Mouse (Mus musculus) limb, embryonic 12.5 days (tissue): ENCODE data around the gene Kcnk5. TPM values are rescaled to one million over a fixed set of nuclear protein-coding genes. Genes with fewer than 3 reads are reported as not detected.

Experiments
- ATAC-seq: fragments of 200-750 bp; cut with Nextera tagmentation; 2 replicates; pipeline ENCODE4 v1.8.0; 2017; ENCODE audit warnings: low read depth, moderate TSS enrichment; ENCODE audit not compliant: insufficient number of reproducible peaks, insufficient read depth, low FRiP score, low TSS enrichment
- H3K27ac ChIP-seq: fragments of 300-500 bp; sonication (generic); 2 replicates; pipeline ENCODE4 v1.5.1; 2016; ENCODE audit warnings: mild to moderate bottlenecking, moderate library complexity
- H3K27me3 ChIP-seq: fragments of 300-500 bp; sonication (generic); 2 replicates; pipeline ENCODE4 v1.6.1; 2016; ENCODE audit warnings: mild to moderate bottlenecking, moderate library complexity
- H3K36me3 ChIP-seq: fragments of 300-500 bp; sonication (generic); 2 replicates; pipeline ENCODE4 v1.6.1; 2016; ENCODE audit warnings: mild to moderate bottlenecking, moderate library complexity
- H3K4me1 ChIP-seq: fragments of 300-500 bp; sonication (generic); replicated peaks from 2 replicates; pipeline ENCODE4 v1.6.1; 2016
- H3K4me2 ChIP-seq: fragments of 300-500 bp; sonication (generic); 2 replicates; pipeline ENCODE4 v1.6.1; 2016; ENCODE audit warnings: mild to moderate bottlenecking, moderate library complexity
- H3K4me3 ChIP-seq: fragments of 300-500 bp; sonication (generic); replicated peaks from 2 replicates; pipeline ENCODE4 v1.5.1; 2016; ENCODE audit warnings: mild to moderate bottlenecking
- H3K9ac ChIP-seq: fragments of 300-500 bp; sonication (generic); replicated peaks from 2 replicates; pipeline ENCODE4 v1.6.1; 2016; ENCODE audit warnings: mild to moderate bottlenecking, moderate library complexity
- H3K9me3 ChIP-seq: fragments of 300-500 bp; sonication (generic); 2 replicates; pipeline ENCODE4 v1.6.1; 2016; ENCODE audit warnings: mild to moderate bottlenecking, moderate library complexity
- WGBS: fragments of 180-500 bp; shearing (Covaris S2); methylation state at CpG from one replicate; pipeline ENCODE4 v1.1.7; 2016; 5-methylcytosine and 5-hydroxymethylcytosine counted together
- polyA plus RNA-seq: library from polyadenylated mRNA; unstranded; fragments of >200 nt; fragmentation: Nextera tagmentation; extraction: Ambion mirVana; gene quantifications from 2 replicates; pipeline ENCODE4 v1.2.1, GENCODE M21; 2016

Gene Kcnk5
- polyA plus RNA-seq, 1 experiment from 2014 or later, result 6.9 TPM

- WGBS, result 80% methylated on average over 4 of the region's 4 CpGs
- H3K4me1 ChIP-seq, result no peaks in the 10 kb centered on the region
- H3K9ac ChIP-seq, result no peak overlapping the region
- no peaks in the 10 kb centered on the region for H3K36me3 ChIP-seq
- H3K9me3 ChIP-seq, result no peaks in the 10 kb centered on the region
- no peak overlapping the region for H3K4me3 ChIP-seq
- ATAC-seq, result no peak
- H3K27ac ChIP-seq, result no peak overlapping the region
- no peak overlapping the region for H3K4me2 ChIP-seq
- no peaks in the 10 kb centered on the region for H3K27me3 ChIP-seq
Measured at GRCm38 (mm10) chr14:20193103-20193715, 11.6 kb upstream of the Kcnk5 start.

- no peaks in the 10 kb centered on the region for H3K9me3 ChIP-seq
- no peaks in the 10 kb centered on the region for H3K27me3 ChIP-seq
- H3K4me2 ChIP-seq, result no peak overlapping the region
- H3K4me1 ChIP-seq, result no peaks in the 10 kb centered on the region
- WGBS, result 89% methylated on average over 5 of the region's 5 CpGs
- no peak overlapping the region for H3K4me3 ChIP-seq
- no peak overlapping the region for H3K9ac ChIP-seq
- H3K27ac ChIP-seq, result no peak overlapping the region
- no peaks in the 10 kb centered on the region for H3K36me3 ChIP-seq
- ATAC-seq, result no peak
Measured at GRCm38 (mm10) chr14:20191136-20191735, 9.6 kb upstream of the Kcnk5 start.

GRCm38 (mm10) chr14:20189751-20190150, 8.1 kb upstream of the Kcnk5 start:
- ATAC-seq, result no peak
- Histone ChIP-seq H3K9me3 (no peaks in the 10 kb centered on the region), H3K4me1 (no peaks in the 10 kb centered on the region), H3K36me3 (no peaks in the 10 kb centered on the region), H3K4me3 (no peak overlapping the region), H3K9ac (no peak overlapping the region), H3K27ac (no peak overlapping the region), H3K27me3 (no peaks in the 10 kb centered on the region), H3K4me2 (no peak overlapping the region)
- 89% methylated on average over 2 of the region's 2 CpGs for WGBS

GRCm38 (mm10) chr14:20185426-20185825, 3.8 kb upstream of the Kcnk5 start:
- Histone ChIP-seq H3K4me2 (no peak overlapping the region), H3K27me3 (no peaks in the 10 kb centered on the region), H3K36me3 (no peaks in the 10 kb centered on the region), H3K4me1 (peaks cover 11% of the 10 kb centered on the region), H3K4me3 (no peak overlapping the region), H3K9me3 (no peaks in the 10 kb centered on the region), H3K9ac (no peak overlapping the region), H3K27ac (no peak overlapping the region)
- ATAC-seq, result no peak
- 82% methylated on average over 9 of the region's 9 CpGs for WGBS

- no peak for ATAC-seq
- 71% methylated on average over 5 of the region's 5 CpGs for WGBS
- no peak overlapping the region for H3K9ac ChIP-seq
- no peaks in the 10 kb centered on the region for H3K36me3 ChIP-seq
- H3K4me2 ChIP-seq, result no peak overlapping the region
- H3K9me3 ChIP-seq, result no peaks in the 10 kb centered on the region
- no peaks in the 10 kb centered on the region for H3K27me3 ChIP-seq
- no peak overlapping the region for H3K4me3 ChIP-seq
- H3K27ac ChIP-seq, result no peak overlapping the region
- H3K4me1 ChIP-seq, result peaks cover 28% of the 10 kb centered on the region
Measured at GRCm38 (mm10) chr14:20183701-20184100, 2.1 kb upstream of the Kcnk5 start.

- Histone ChIP-seq H3K4me3 (no peak overlapping the region), H3K27me3 (no peaks in the 10 kb centered on the region), H3K4me2 (no peak overlapping the region), H3K4me1 (peaks cover 39% of the 10 kb centered on the region), H3K36me3 (no peaks in the 10 kb centered on the region), H3K9ac (no peak overlapping the region), H3K9me3 (no peaks in the 10 kb centered on the region), H3K27ac (no peak overlapping the region)
- 82% methylated on average over 7 of the region's 7 CpGs for WGBS
- ATAC-seq, result no peak
Measured at GRCm38 (mm10) chr14:20182596-20182995, 987 bp upstream of the Kcnk5 start.

- Histone ChIP-seq H3K27me3 (no peaks in the 10 kb centered on the region), H3K27ac (no peak overlapping the region), H3K36me3 (no peaks in the 10 kb centered on the region), H3K9ac (peak overlapping the region; percentile 66), H3K4me1 (peaks cover 45% of the 10 kb centered on the region), H3K4me2 (peak overlapping the region; percentile 88), H3K9me3 (no peaks in the 10 kb centered on the region), H3K4me3 (peak overlapping the region; percentile 56)
- 1% methylated on average over 24 of the region's 24 CpGs for WGBS
- ATAC-seq, result no peak
Measured at GRCm38 (mm10) chr14:20180751-20181162, 852 bp downstream of the Kcnk5 start.

- WGBS, result 17% methylated on average over 6 of the region's 6 CpGs
- no peak for ATAC-seq
- Histone ChIP-seq H3K4me3 (peak overlapping the region; percentile 56), H3K27ac (no peak overlapping the region), H3K9ac (peak overlapping the region; percentile 66), H3K4me1 (peaks cover 45% of the 10 kb centered on the region), H3K9me3 (no peaks in the 10 kb centered on the region), H3K27me3 (no peaks in the 10 kb centered on the region), H3K36me3 (no peaks in the 10 kb centered on the region), H3K4me2 (peak overlapping the region; percentile 88)
Measured at GRCm38 (mm10) chr14:20180304-20180703, 1.3 kb downstream of the Kcnk5 start.

GRCm38 (mm10) chr14:20179731-20180280, 1.8 kb downstream of the Kcnk5 start:
- no peak for ATAC-seq
- peak overlapping the region; percentile 56 for H3K4me3 ChIP-seq
- 72% methylated on average over 5 of the region's 5 CpGs for WGBS
- H3K4me1 ChIP-seq, result peaks cover 45% of the 10 kb centered on the region
- no peaks in the 10 kb centered on the region for H3K9me3 ChIP-seq
- 0 out of 2 replicates have a peak overlapping the region, but pooled peaks have one; percentile 12 for H3K9ac ChIP-seq
- peak overlapping the region; percentile 88 for H3K4me2 ChIP-seq
- H3K27ac ChIP-seq, result no peak overlapping the region
- H3K27me3 ChIP-seq, result no peaks in the 10 kb centered on the region
- H3K36me3 ChIP-seq, result no peaks in the 10 kb centered on the region

- WGBS, result 39% methylated on average over 3 of the region's 3 CpGs
- no peak for ATAC-seq
- Histone ChIP-seq H3K27ac (no peak overlapping the region), H3K4me2 (peak overlapping the region; percentile 88), H3K36me3 (no peaks in the 10 kb centered on the region), H3K9me3 (no peaks in the 10 kb centered on the region), H3K27me3 (no peaks in the 10 kb centered on the region), H3K4me3 (no peak overlapping the region), H3K9ac (0 out of 2 replicates have a peak overlapping the region, but pooled peaks have one; percentile 23), H3K4me1 (peaks cover 45% of the 10 kb centered on the region)
Measured at GRCm38 (mm10) chr14:20179080-20179479, 2.5 kb downstream of the Kcnk5 start.

- Histone ChIP-seq H3K36me3 (no peaks in the 10 kb centered on the region), H3K9me3 (no peaks in the 10 kb centered on the region), H3K27ac (peak overlapping the region; percentile 56; the same call in 1 of the 2 replicates), H3K4me1 (peaks cover 47% of the 10 kb centered on the region), H3K9ac (0 out of 2 replicates have a peak overlapping the region, but pooled peaks have one; percentile 23), H3K27me3 (no peaks in the 10 kb centered on the region), H3K4me3 (no peak overlapping the region), H3K4me2 (peak overlapping the region; percentile 88)
- ATAC-seq, result no peak
- WGBS, result 21% methylated on average over 4 of the region's 4 CpGs
Measured at GRCm38 (mm10) chr14:20178593-20178992, 3.0 kb downstream of the Kcnk5 start.
